Mouse (Mus musculus): ENCODE results near the gene Gtf2h1.
"Not testable (repeated sequence)": the region's sequence is repeated elsewhere in the genome, so short reads cannot be mapped to it uniquely, and the experiment has no call there.

The Gtf2h1 gene

GRCm38 (mm10) chr7:46795287-46796205 is at the start of gene Gtf2h1, which contains the start of gene Hps5:
Gene Gtf2h1 (plus strand): TSS chr7:46796103.
Gene Hps5 (minus strand): TSS chr7:46796064.
- DNase-seq (ENCODE audit: low read depth), result peak; percentile 78

GRCm38 (mm10) chr7:46746381-46746780 is 49.5 kb upstream of the Gtf2h1 start:
- DNase-seq (ENCODE audit: low read depth), result no peak

GRCm38 (mm10) chr7:46748459-46748858 is 47.4 kb upstream of the Gtf2h1 start:
- DNase-seq (ENCODE audit: low read depth), result no peak

- DNase-seq (ENCODE audit: low read depth), result no peak
These were observed 44.4 kb upstream of the Gtf2h1 start, which contains the start of gene Saa2 for GRCm38 (mm10) chr7:46751490-46751889. Gene Saa2 (plus strand): TSS chr7:46751790.

- DNase-seq (ENCODE audit: low read depth), result no peak
These were observed 34.7 kb upstream of the Gtf2h1 start for GRCm38 (mm10) chr7:46761049-46761795.

- no peak for DNase-seq (ENCODE audit: low read depth)
These were observed 33.3 kb upstream of the Gtf2h1 start for GRCm38 (mm10) chr7:46762601-46763000.

GRCm38 (mm10) chr7:46764672-46765071 is 31.2 kb upstream of the Gtf2h1 start:
- no peak for DNase-seq (ENCODE audit: low read depth)

GRCm38 (mm10) chr7:46767371-46767770 is 28.5 kb upstream of the Gtf2h1 start:
- DNase-seq (ENCODE audit: low read depth), result no peak

GRCm38 (mm10) chr7:46768451-46768850 is 27.5 kb upstream of the Gtf2h1 start:
- DNase-seq (ENCODE audit: low read depth), result no peak

GRCm38 (mm10) chr7:46770706-46771105 is 25.2 kb upstream of the Gtf2h1 start:
- DNase-seq (ENCODE audit: low read depth), result peak; percentile 27

GRCm38 (mm10) chr7:46789177-46789849 is 6.6 kb upstream of the Gtf2h1 start:
- no peak for DNase-seq (ENCODE audit: low read depth)

GRCm38 (mm10) chr7:46793871-46794270 is 2.0 kb upstream of the Gtf2h1 start:
- DNase-seq (ENCODE audit: low read depth), result no peak

GRCm38 (mm10) chr7:46796206-46796679 is 340 bp downstream of the Gtf2h1 start:
- no peak for DNase-seq (ENCODE audit: low read depth)

GRCm38 (mm10) chr7:46796779-46797178 is 876 bp downstream of the Gtf2h1 start:
- no peak for DNase-seq (ENCODE audit: low read depth)

GRCm38 (mm10) chr7:46810325-46810724 is 14.4 kb downstream of the Gtf2h1 start:
- DNase-seq (ENCODE audit: low read depth), result no peak

GRCm38 (mm10) chr7:46814012-46814411 is 18.1 kb downstream of the Gtf2h1 start:
- no peak for DNase-seq (ENCODE audit: low read depth)

- not testable (repeated sequence) for DNase-seq (ENCODE audit: low read depth)
These were observed 25.2 kb downstream of the Gtf2h1 start for GRCm38 (mm10) chr7:46820876-46821632.

- no peak for DNase-seq (ENCODE audit: low read depth)
These were observed 31.3 kb downstream of the Gtf2h1 start for GRCm38 (mm10) chr7:46827046-46827802.

- DNase-seq (ENCODE audit: low read depth), result no peak
These were observed 31.9 kb downstream of the Gtf2h1 start for GRCm38 (mm10) chr7:46827803-46828184.

GRCm38 (mm10) chr7:46829911-46830310 is 34.0 kb downstream of the Gtf2h1 start:
- DNase-seq (ENCODE audit: low read depth), result no peak

Data from fibroblast of lung, adult 2 months (primary cell).